Comparison of ENCODE assay signal across 15 mouse cellular contexts in genomic region chr15:79896080-79896725, GRCm38 (mm10). TPM values are rescaled to one million over a fixed set of nuclear protein-coding genes. Genes with fewer than 3 reads are reported as not detected.
A peak's percentile ranks its signal among the peaks of the same experiment; 100 is the strongest.
DNase-seq lines count a peak whose midpoint lies in the region; ATAC-seq and TF ChIP-seq lines count a peak whose summit lies in the region.
"Had no signal": no experiment of that assay in that cellular context is flagged by ENCODE, and none has a peak within 500 bp of the region (broad histone marks: within the 10 kb centered on the region; RNA-seq: fewer than 3 reads in every experiment).

No protein-coding gene starts in this region.

- H3K27ac ChIP-seq in kidney, adult 2 months (ENCODE audit: insufficient read depth, low read depth, low read length), result peak overlapping the region; percentile 68
- peak overlapping the region; percentile 87 for H3K27ac ChIP-seq in spleen, adult 2 months (ENCODE audit: insufficient read depth, low read length)
- H3K27ac ChIP-seq in stomach, embryonic 15.5 days, result 0 out of 2 replicates have a peak overlapping the region, but pooled peaks have one; percentile 12
- no peak overlapping the region for H3K27ac ChIP-seq in forebrain, embryonic 14.5 days (ENCODE audit: low read depth, low read length)
- H3K27ac ChIP-seq: layer of hippocampus, adult 2 months; neural tube, embryonic 13.5 days had no signal

- H3K9ac ChIP-seq in stomach, embryonic 15.5 days, result no peak overlapping the region
- no peak overlapping the region for H3K9ac ChIP-seq in forebrain, embryonic 14.5 days (ENCODE audit: low read length)
- H3K9ac ChIP-seq: forebrain, postnatal 0 days; neural tube, embryonic 13.5 days had no signal

- no peak for TF ChIP-seq POLR2A in kidney, adult 2 months (IDR thresholded peaks at IDR 0.05; ENCODE audit: low read depth, low read length)
- no peak for TF ChIP-seq POLR2A in spleen, adult 2 months (IDR thresholded peaks at IDR 0.05; ENCODE audit: low read depth, low read length)

- ATAC-seq in stomach, embryonic 15.5 days (ENCODE audit: insufficient read depth, low FRiP score, low read depth), result no peak
- ATAC-seq in forebrain, embryonic 14.5 days, result no peak
- ATAC-seq: forebrain, postnatal 0 days; midbrain, embryonic 16.5 days; Patski had no signal

- H3K4me3 ChIP-seq in kidney, adult 2 months (ENCODE audit: insufficient read depth, low read depth, low read length), result no peak overlapping the region
- H3K4me3 ChIP-seq in spleen, adult 2 months (ENCODE audit: extremely low read depth, insufficient read depth, insufficient read length), result no peak overlapping the region
- H3K4me3 ChIP-seq in stomach, embryonic 15.5 days (replicated peaks), result no peak overlapping the region
- H3K4me3 ChIP-seq in forebrain, embryonic 14.5 days (ENCODE audit: low read depth, low read length), result no peak overlapping the region
- H3K4me3 ChIP-seq: layer of hippocampus, adult 2 months; neural tube, embryonic 13.5 days had no signal

- no peak overlapping the region for H3K4me2 ChIP-seq in stomach, embryonic 15.5 days
- no peak overlapping the region for H3K4me2 ChIP-seq in forebrain, embryonic 14.5 days (ENCODE audit: low read length)
- H3K4me2 ChIP-seq: neural tube, embryonic 13.5 days had no signal

- DNase-seq in kidney, adult 2 months, result peak; percentile 41
- no peak for DNase-seq in kidney, postnatal 10 days
- no peak for DNase-seq in spleen, adult 2 months (ENCODE audit: low read depth in 1 of 2, low spot score in 2 of 2)
- DNase-seq in spleen, adult 12 weeks (ENCODE audit: low spot score), result no peak
- DNase-seq in induced T-regulatory cell, adult 2 months (ENCODE audit: low read depth), result peak; percentile 84
- DNase-seq in urinary bladder, postnatal 25 days (ENCODE audit: low spot score), result no peak
- no peak for DNase-seq in forebrain, embryonic 14.5 days (ENCODE audit: low spot score)
- DNase-seq: forebrain, postnatal 0 days; heart, postnatal 36 days; lung, postnatal 14 days had no signal

- no peaks in the 10 kb centered on the region; the same call in 1 of the 2 replicates for H3K4me1 ChIP-seq in kidney, adult 2 months (ENCODE audit: control insufficient read depth, insufficient read depth, low read length)
- H3K4me1 ChIP-seq in spleen, adult 2 months (ENCODE audit: control insufficient read depth, insufficient read depth, insufficient read length), result peaks cover 43% of the 10 kb centered on the region
- H3K4me1 ChIP-seq in stomach, embryonic 15.5 days, result 0 out of 2 replicates have a peak, but pooled peaks cover 3% of the 10 kb centered on the region
- 0 out of 2 replicates have a peak, but pooled peaks cover 8% of the 10 kb centered on the region for H3K4me1 ChIP-seq in forebrain, embryonic 14.5 days (ENCODE audit: control insufficient read depth, insufficient read depth, low read length)

- WGBS in kidney, adult 2 months, result 64% methylated on average over 9 of the region's 9 CpGs
- 38% methylated on average over 9 of the region's 9 CpGs for WGBS in spleen, adult 2 months
- WGBS in stomach, embryonic 15.5 days, result 72% methylated on average over 9 of the region's 9 CpGs
- WGBS in forebrain, embryonic 14.5 days, result 87% methylated on average over 9 of the region's 9 CpGs

- TF ChIP-seq CTCF in kidney, adult 2 months (conservative IDR thresholded peaks at IDR 0.05; ENCODE audit: insufficient read depth, insufficient read length, low read depth, low read length), result no peak
- no peak for TF ChIP-seq CTCF in spleen, adult 2 months (IDR thresholded peaks at IDR 0.05; ENCODE audit: extremely low read depth, insufficient read depth, insufficient read length, insufficient replicate concordance)

- H3K36me3 ChIP-seq in kidney, adult 2 months (ENCODE audit: control insufficient read depth, insufficient read depth, low read length), result no peaks in the 10 kb centered on the region
- H3K36me3 ChIP-seq in spleen, adult 2 months (ENCODE audit: control insufficient read depth, insufficient read depth, low read length), result peaks cover 49% of the 10 kb centered on the region
- H3K36me3 ChIP-seq in stomach, embryonic 15.5 days, result no peaks in the 10 kb centered on the region
- H3K36me3 ChIP-seq in forebrain, embryonic 14.5 days (ENCODE audit: control insufficient read depth, insufficient read depth, low read length), result no peaks in the 10 kb centered on the region
- H3K36me3 ChIP-seq: neural tube, embryonic 13.5 days had no signal

- H3K9me3 ChIP-seq in stomach, embryonic 15.5 days, result no peaks in the 10 kb centered on the region
- H3K9me3 ChIP-seq in forebrain, embryonic 14.5 days (replicated peaks; ENCODE audit: control insufficient read depth, low read length), result no peaks in the 10 kb centered on the region
- H3K9me3 ChIP-seq: neural tube, embryonic 13.5 days had no signal

- H3K27me3 ChIP-seq in kidney, adult 2 months (replicated peaks; ENCODE audit: control insufficient read depth, insufficient read depth, low read length), result no peaks in the 10 kb centered on the region
- no peaks in the 10 kb centered on the region for H3K27me3 ChIP-seq in spleen, adult 2 months (ENCODE audit: control insufficient read depth, insufficient read depth, low read length)
- H3K27me3 ChIP-seq in stomach, embryonic 15.5 days (replicated peaks), result no peaks in the 10 kb centered on the region
- H3K27me3 ChIP-seq in forebrain, embryonic 14.5 days (replicated peaks; ENCODE audit: control insufficient read depth, insufficient read depth, low read length), result no peaks in the 10 kb centered on the region
- H3K27me3 ChIP-seq: Patski had no signal

RNA-seq across cellular contexts. Expression of gene Apobec3, which starts 4.7 kb away (rescaled TPM):
- 9.5 and 13.4 TPM in 2 replicates for polyA plus RNA-seq in kidney, adult 2 months (2012; rRNA removed)
- polyA plus RNA-seq in spleen, adult 2 months (2012; rRNA removed), result 99.9 and 104 TPM in 2 replicates
- polyA plus RNA-seq in stomach, embryonic 15.5 days (2015; fragmentation: Nextera tagmentation; extraction: Ambion mirVana), result 22.4 and 26.5 TPM in 2 replicates
- 4.8 and 5.6 TPM in 2 replicates for polyA plus RNA-seq in forebrain, embryonic 14.5 days (2014; fragmentation: Nextera tagmentation; extraction: Ambion mirVana)

Comparison
In these comparisons a context has a peak if more than half of its experiments do, and no peak if none do; other contexts are left out.
1. DNase-seq: peak in kidney, adult 2 months (single experiment) and induced T-regulatory cell, adult 2 months (single experiment); none in kidney, postnatal 10 days (single experiment), spleen, adult 2 months (0 of 2), spleen, adult 12 weeks (single experiment), urinary bladder, postnatal 25 days (single experiment) and forebrain, embryonic 14.5 days (single experiment).